Mouse (Mus musculus) brain, embryonic 14.5 days (tissue): ENCODE measurements around the gene Sncg.

Experiments used
- CTCF ChIP-seq: fragments of 200-500 bp; IDR thresholded peaks from 2 replicates; pipeline ENCODE4 v1.5.1; 2012; ENCODE audit warnings: inconsistent platforms, mild to moderate bottlenecking, moderate library complexity, borderline replicate concordance; ENCODE audit not compliant: insufficient read depth, insufficient read length; ENCODE audit errors: extremely low read depth
- POLR2A ChIP-seq: fragments of 200-500 bp; IDR thresholded peaks from 2 replicates; pipeline ENCODE4 v1.6.1; 2012; ENCODE audit warnings: mild to moderate bottlenecking, inconsistent platforms, borderline replicate concordance; ENCODE audit not compliant: poor library complexity, insufficient read depth, insufficient read length, severe bottlenecking; ENCODE audit errors: extremely low read depth

GRCm38 (mm10) chr14:34362726-34363445, 11.7 kb downstream of the Sncg start:
- TF ChIP-seq POLR2A = no peak
- peak; percentile 79 for TF ChIP-seq CTCF
